Mouse (Mus musculus): ENCODE measurements around the gene Neu2. TPM values are rescaled to one million over a fixed set of nuclear protein-coding genes. Genes with fewer than 3 reads are reported as not detected.
"Not testable (repeated sequence)": the region's sequence is repeated elsewhere in the genome, so short reads cannot be mapped to it uniquely, and the experiment has no call there.

Neu2 gene
- 0.24 TPM in 1 of 2 replicates, not detected in the other for polyA plus RNA-seq (2015; fragmentation: Nextera tagmentation; extraction: Ambion mirVana)

DNA sequence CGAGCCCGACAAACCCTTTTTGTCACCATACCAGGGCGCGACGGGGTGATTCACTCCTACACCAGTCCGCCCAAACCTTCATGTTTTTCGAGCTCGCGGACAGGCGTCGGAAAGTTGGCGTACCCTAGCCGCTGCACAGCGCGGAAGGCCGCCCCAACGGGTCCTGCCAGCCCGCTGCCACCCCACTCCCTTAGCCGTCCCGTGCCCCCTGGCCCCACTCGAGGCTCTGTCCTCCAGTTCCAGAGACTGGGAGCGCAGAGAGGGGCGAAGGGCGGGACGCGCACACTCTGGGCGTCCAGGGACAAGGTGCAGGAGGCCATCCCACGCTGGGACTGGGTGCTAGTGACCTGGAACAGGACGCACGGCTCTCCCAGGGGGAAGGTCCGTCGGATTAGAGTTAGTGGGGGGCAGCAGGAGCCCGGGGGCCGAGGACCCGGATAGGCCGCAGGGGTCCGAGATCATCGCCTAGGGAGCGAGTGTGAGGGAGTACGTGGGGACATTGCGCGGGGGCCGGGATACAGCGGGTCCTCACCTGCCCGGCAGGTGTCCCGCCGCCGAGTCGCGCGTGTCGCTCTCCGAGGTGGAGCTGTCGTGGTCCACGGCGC lies at the start of gene Neu2:
TSS of gene Neu2 (plus strand) at position 329 of the 605 bp plus-strand sequence.
- H3K36me3 ChIP-seq = no peaks in the 10 kb centered on the region
- peaks cover 16% of the 10 kb centered on the region for H3K4me1 ChIP-seq (replicated peaks)
- peak within 1 kb of the TSS; percentile 74 for H3K4me3 ChIP-seq
- H3K27ac ChIP-seq (replicated peaks) = no peak within 1 kb of the TSS
- no peaks in the 10 kb centered on the region for H3K9me3 ChIP-seq
- ATAC-seq (ENCODE audit: low read depth) = peak; percentile 59
- peaks cover 44% of the 10 kb centered on the region for H3K27me3 ChIP-seq
- peak within 1 kb of the TSS; percentile 85 for H3K9ac ChIP-seq
- H3K4me2 ChIP-seq = peak within 1 kb of the TSS; percentile 98
- under 1% methylated on average over 55 of the region's 56 CpGs for WGBS

DNA sequence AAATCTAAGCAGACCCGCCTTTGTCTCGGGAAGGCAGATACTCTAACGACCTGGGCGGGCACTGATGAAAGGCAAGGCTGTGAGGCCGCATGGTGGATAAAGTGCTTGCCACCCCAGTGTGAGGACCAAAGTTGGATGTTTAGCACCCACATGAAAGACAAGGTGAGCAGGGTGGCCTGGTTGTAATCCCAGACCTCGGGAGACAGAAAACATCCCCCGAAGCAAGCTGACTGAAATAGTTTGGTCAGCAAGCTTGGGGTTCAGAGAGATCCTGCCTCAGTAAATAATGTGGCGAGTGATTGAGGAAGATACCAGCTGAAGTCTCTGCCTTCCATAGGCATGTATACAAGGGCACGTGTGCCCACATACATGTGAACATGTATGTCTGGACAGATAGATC lies 42.2 kb upstream of the Neu2 start:
- H3K4me2 ChIP-seq = peak overlapping the region; percentile 21; the same call in 1 of the 2 replicates
- no peak overlapping the region for H3K27ac ChIP-seq (replicated peaks)
- no peaks in the 10 kb centered on the region for H3K4me1 ChIP-seq (replicated peaks)
- H3K27me3 ChIP-seq = no peaks in the 10 kb centered on the region; the same call in 1 of the 2 replicates
- ATAC-seq (ENCODE audit: low read depth) = no peak
- no peaks in the 10 kb centered on the region for H3K36me3 ChIP-seq
- 66% methylated on average over 9 of the region's 9 CpGs for WGBS
- H3K9me3 ChIP-seq = no peaks in the 10 kb centered on the region
- no peak overlapping the region for H3K9ac ChIP-seq
- H3K4me3 ChIP-seq = no peak overlapping the region

DNA sequence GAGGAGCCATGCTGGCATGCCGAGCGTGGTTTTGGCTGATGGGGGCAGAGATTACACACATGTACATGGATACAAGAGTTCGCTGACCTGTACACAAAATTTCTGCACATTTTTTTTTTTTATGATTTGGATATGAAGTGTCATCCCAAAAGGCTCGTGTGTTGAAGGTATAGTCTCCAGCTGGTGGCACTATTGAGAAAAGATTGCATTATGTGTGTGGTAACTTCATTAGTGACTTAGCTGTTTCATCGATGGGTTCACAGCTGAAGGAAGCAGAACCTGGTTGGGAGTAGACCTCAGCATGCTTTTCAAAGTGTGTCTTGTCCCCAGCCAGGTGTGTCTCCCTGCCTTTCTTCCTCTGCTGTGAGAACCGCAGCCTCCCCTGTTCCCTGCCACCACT lies 41.4 kb upstream of the Neu2 start:
- no peaks in the 10 kb centered on the region for H3K36me3 ChIP-seq
- no peaks in the 10 kb centered on the region for H3K9me3 ChIP-seq
- H3K27me3 ChIP-seq = no peaks in the 10 kb centered on the region; the same call in 1 of the 2 replicates
- H3K4me3 ChIP-seq = no peak overlapping the region
- H3K9ac ChIP-seq = no peak overlapping the region
- 81% methylated on average over 6 of the region's 6 CpGs for WGBS
- no peak overlapping the region for H3K4me2 ChIP-seq
- no peak overlapping the region for H3K27ac ChIP-seq (replicated peaks)
- ATAC-seq (ENCODE audit: low read depth) = no peak
- H3K4me1 ChIP-seq (replicated peaks) = no peaks in the 10 kb centered on the region

DNA sequence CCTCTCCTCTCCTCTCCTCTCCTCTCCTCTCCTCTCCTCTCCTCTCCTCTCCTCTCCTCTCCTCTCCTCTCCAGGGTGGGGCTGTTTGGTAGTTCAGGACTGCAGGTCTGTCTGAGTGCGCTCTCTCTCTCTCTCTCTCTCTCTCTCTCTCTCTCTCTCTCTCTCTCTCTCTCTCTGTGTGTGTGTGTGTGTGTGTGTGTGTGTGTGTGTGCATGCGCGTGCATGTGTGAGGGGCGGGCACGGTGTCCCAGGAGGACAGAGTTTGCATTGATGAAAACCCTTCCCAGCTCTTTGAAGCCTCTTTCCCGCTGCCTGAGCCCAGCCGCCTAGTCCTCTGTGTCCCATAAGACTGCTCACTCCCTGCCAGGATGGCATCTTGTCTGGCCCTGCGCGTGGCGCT lies 39.7 kb upstream of the Neu2 start, which contains the start of gene Snorc:
TSS of gene Snorc (plus strand) at position 301 of the 400 bp plus-strand sequence.
- not testable (repeated sequence) for H3K27ac ChIP-seq (replicated peaks); H3K36me3 ChIP-seq; ATAC-seq (ENCODE audit: low read depth); H3K4me1 ChIP-seq (replicated peaks); H3K4me3 ChIP-seq; H3K9me3 ChIP-seq; H3K9ac ChIP-seq; H3K4me2 ChIP-seq
- H3K27me3 ChIP-seq = peaks cover 14% of the 10 kb centered on the region
- 33% methylated on average over 5 of the region's 10 CpGs for WGBS

DNA sequence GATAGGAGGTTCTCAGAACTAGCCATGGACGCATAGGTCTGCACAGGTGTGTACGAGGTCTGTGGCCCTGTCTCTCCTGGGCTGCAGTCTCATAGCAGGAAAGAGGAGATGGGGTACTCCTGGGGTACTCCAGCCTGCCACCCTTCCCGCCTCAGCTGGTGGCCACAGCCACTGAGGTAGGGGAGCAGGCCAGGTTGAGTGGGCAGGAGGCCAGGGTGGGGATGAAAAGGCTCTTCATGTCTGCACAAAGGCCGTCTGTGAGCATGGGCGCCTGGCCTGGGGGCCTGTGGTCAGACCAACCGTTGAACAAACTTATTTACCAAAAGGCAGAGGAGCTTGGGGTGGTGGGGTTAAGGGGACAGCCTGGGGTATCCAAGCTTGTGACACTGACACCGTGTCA lies 37.8 kb upstream of the Neu2 start:
- no peaks in the 10 kb centered on the region for H3K9me3 ChIP-seq
- no peak overlapping the region for H3K27ac ChIP-seq (replicated peaks)
- H3K4me3 ChIP-seq = no peak overlapping the region
- 80% methylated on average over 7 of the region's 7 CpGs for WGBS
- ATAC-seq (ENCODE audit: low read depth) = no peak
- no peak overlapping the region for H3K4me2 ChIP-seq
- H3K27me3 ChIP-seq = peaks cover 33% of the 10 kb centered on the region
- no peak overlapping the region for H3K9ac ChIP-seq
- H3K4me1 ChIP-seq (replicated peaks) = peaks cover 9% of the 10 kb centered on the region
- no peaks in the 10 kb centered on the region for H3K36me3 ChIP-seq

DNA sequence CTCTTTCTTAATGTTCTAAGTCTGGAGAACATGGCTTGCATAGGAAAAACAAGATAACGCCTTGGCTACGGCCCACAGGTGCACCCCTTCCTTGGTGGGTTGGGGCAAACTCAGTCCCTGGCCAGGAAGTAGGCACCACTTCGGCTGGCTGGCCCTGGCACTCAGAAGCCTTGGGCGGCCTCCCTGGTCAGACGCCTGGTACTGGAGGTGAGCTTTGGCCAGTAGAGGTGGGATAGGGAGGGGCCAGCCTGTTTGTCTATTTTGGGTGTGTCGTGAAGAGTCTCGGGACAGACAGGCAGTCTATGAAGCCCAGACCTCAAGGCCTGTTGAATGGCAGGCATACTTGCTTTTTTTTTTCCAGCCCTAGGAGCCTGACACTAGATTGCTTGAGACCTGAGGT lies 37.1 kb upstream of the Neu2 start:
- H3K36me3 ChIP-seq = no peaks in the 10 kb centered on the region
- WGBS = 89% methylated on average over 7 of the region's 7 CpGs
- peaks cover 9% of the 10 kb centered on the region for H3K4me1 ChIP-seq (replicated peaks)
- peaks cover 37% of the 10 kb centered on the region for H3K27me3 ChIP-seq
- no peaks in the 10 kb centered on the region for H3K9me3 ChIP-seq
- H3K4me3 ChIP-seq = no peak overlapping the region
- H3K27ac ChIP-seq (replicated peaks) = no peak overlapping the region
- no peak overlapping the region for H3K4me2 ChIP-seq
- no peak for ATAC-seq (ENCODE audit: low read depth)
- H3K9ac ChIP-seq = no peak overlapping the region

DNA sequence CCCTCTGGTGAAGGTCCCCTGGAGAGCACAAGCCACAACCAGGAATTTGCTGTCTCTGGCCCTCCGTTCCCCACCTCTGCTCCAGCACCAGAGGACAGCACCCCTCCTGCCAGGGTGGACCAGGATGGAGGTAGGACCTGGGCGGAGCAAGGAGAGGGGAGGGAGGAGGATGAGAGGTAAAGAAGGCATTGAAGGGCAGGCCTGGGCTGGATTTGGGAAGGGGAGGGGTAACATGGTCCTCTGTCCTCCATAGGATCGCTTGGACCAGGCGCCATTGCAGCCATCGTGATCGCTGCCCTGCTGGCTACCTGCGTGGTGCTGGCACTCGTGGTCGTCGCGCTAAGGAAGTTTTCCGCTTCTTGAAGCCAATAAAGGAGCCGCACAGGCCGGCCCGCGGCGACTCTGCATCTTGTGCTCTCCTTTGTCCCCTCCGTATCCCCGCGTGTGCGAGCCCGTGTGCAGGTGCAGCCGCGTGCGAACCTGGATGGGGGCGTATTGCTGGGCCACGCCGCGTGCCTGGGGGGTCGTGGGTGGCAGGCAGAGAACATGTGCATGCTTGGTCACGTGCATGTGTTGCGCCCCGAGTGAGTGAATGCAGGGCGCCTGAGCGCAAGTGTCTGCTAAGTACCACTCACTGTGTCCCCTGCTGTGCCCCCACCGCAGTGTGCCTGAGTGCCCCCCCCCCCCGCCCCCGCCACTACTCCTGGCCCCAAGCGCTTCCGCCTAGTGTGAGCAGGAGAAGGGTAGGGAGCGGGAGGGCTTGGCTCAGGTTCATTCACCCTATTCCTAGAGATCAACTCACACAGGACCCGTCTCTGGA lies 34.4 kb upstream of the Neu2 start:
- peak; percentile 66; the same call in 1 of the 2 replicates for ATAC-seq (ENCODE audit: low read depth)
- Histone ChIP-seq H3K9ac (peak overlapping the region; percentile 60), H3K9me3 (no peaks in the 10 kb centered on the region), H3K27me3 (peaks cover 37% of the 10 kb centered on the region), H3K4me1 (replicated peaks) (peaks cover 9% of the 10 kb centered on the region), H3K4me3 (peak overlapping the region; percentile 38), H3K4me2 (peak overlapping the region; percentile 73), H3K27ac (replicated peaks) (no peak overlapping the region), H3K36me3 (no peaks in the 10 kb centered on the region)
- 3% methylated on average over 41 of the region's 42 CpGs for whole genome bisulfite sequencing

DNA sequence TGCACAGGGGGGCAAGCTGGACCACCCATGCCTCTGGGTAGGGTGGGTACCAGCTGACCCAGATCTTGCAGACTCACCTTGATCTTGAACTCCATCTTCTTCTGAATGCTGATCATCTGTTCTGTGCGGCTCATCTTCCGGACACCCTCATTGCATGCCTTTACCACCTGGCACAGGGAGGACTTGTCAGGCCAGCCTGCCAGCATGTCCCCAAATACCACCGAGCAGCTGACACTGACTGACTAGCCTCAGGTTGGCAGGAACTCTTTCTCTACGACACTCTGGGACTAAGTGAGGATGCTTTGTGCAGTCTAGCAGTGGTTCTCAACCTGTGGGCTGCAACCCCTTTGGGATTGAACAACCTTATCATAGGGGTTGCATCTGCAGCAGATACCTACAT lies 27.1 kb upstream of the Neu2 start:
- Histone ChIP-seq H3K9me3 (no peaks in the 10 kb centered on the region), H3K4me2 (no peak overlapping the region), H3K4me1 (replicated peaks) (0 out of 2 replicates have a peak, but pooled peaks cover 5% of the 10 kb centered on the region), H3K9ac (no peak overlapping the region), H3K4me3 (no peak overlapping the region), H3K27me3 (no peaks in the 10 kb centered on the region), H3K36me3 (no peaks in the 10 kb centered on the region), H3K27ac (replicated peaks) (no peak overlapping the region)
- ATAC-seq (ENCODE audit: low read depth) = no peak
- WGBS = 83% methylated on average over 4 of the region's 4 CpGs

DNA sequence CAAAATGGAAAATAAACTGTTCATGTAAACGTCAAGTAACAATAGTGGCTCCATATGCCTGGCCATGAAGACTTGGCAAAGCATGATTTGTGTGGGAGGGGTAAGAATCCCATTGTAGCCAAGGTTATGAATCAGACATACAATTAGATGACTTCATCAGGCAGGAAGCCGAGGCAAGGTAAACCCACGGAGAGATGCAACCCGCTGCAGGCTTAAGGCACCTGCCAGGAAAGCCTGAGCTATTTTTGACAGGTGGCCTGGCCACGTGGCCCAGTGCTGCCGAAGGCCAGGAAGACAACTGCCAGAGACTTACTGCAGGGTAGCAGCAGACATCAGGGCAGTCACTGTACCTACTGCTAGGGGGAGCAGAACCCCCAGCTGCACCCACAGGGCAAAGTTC lies 23.3 kb upstream of the Neu2 start:
- Histone ChIP-seq H3K9ac (no peak overlapping the region), H3K27ac (replicated peaks) (no peak overlapping the region), H3K27me3 (no peaks in the 10 kb centered on the region), H3K4me2 (no peak overlapping the region), H3K4me1 (replicated peaks) (0 out of 2 replicates have a peak, but pooled peaks cover 5% of the 10 kb centered on the region), H3K9me3 (no peaks in the 10 kb centered on the region), H3K36me3 (no peaks in the 10 kb centered on the region), H3K4me3 (no peak overlapping the region)
- 83% methylated on average over 6 of the region's 6 CpGs for WGBS
- ATAC-seq (ENCODE audit: low read depth) = no peak

DNA sequence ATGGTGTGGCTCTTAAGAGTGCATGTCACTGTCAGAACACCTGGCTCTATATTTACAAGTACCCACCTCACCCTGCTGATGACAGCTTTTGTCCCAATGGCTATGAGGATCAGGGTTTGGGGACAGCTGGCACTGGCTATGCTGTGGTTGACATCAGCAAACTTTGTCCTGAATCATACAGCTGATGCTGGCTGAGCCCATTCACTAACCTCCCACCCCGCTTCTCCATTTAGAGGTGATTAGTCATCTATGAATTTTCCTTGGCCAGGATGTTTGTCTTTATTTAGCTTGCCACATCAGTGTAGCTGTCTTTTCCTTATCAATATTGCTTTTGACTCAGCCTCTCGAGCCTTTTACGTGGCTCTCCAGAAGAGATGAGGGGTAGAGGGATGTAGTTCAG lies 17.4 kb upstream of the Neu2 start:
- no peak for ATAC-seq (ENCODE audit: low read depth)
- Histone ChIP-seq H3K27me3 (no peaks in the 10 kb centered on the region), H3K4me2 (no peak overlapping the region), H3K4me1 (replicated peaks) (no peaks in the 10 kb centered on the region), H3K9ac (no peak overlapping the region), H3K9me3 (no peaks in the 10 kb centered on the region), H3K27ac (replicated peaks) (no peak overlapping the region), H3K36me3 (no peaks in the 10 kb centered on the region), H3K4me3 (no peak overlapping the region)
- WGBS = 86% methylated on average over 3 of the region's 3 CpGs

DNA sequence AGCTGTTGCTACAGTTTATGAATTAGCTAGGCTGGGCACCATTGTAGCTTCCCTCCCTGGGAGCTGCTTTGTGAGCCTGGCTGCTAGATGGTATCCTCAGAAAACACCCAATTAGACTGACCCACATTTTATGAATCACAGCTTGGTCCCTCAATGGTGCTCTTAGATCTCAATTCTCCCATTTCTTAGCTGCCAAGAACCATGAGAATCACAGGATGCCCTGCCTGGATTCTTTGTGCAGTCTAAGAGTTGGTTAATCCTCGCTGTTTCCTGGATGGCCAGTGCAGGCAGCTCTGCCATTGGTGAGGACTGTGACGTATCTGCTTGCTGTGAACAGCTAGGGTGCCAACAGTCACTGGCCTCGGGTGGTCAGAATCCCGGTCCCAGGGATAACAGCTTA lies 16.1 kb upstream of the Neu2 start:
- no peak overlapping the region for H3K9ac ChIP-seq
- no peak overlapping the region for H3K27ac ChIP-seq (replicated peaks)
- no peaks in the 10 kb centered on the region for H3K27me3 ChIP-seq
- H3K9me3 ChIP-seq = no peaks in the 10 kb centered on the region
- H3K4me2 ChIP-seq = no peak overlapping the region
- ATAC-seq (ENCODE audit: low read depth) = no peak
- H3K4me1 ChIP-seq (replicated peaks) = no peaks in the 10 kb centered on the region
- no peak overlapping the region for H3K4me3 ChIP-seq
- no peaks in the 10 kb centered on the region for H3K36me3 ChIP-seq
- WGBS = 81% methylated on average over 4 of the region's 4 CpGs

DNA sequence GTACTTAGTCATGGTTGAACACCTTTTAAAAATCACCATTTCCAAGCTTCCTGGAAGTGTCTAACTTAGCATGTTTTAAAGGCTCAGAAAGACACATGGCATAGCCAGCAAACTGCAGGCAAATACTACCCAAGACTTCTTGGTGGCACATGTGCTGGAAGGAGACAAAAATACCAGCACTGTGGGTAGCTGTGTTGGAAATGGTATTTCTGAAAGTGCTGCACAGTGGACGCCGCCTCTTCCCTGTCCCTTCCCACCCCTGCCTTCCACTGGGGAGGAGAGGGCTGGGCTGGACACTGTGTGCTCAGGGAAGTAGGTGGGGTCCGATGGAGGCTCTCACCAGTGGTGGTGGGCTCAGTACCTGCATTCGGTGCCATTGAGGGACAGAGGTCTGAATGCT lies 4.2 kb upstream of the Neu2 start:
- Histone ChIP-seq H3K27me3 (peaks cover 24% of the 10 kb centered on the region), H3K4me1 (replicated peaks) (peaks cover 14% of the 10 kb centered on the region), H3K9me3 (no peaks in the 10 kb centered on the region), H3K36me3 (no peaks in the 10 kb centered on the region), H3K9ac (no peak overlapping the region), H3K4me3 (no peak overlapping the region), H3K27ac (replicated peaks) (no peak overlapping the region), H3K4me2 (no peak overlapping the region)
- WGBS = 91% methylated on average over 4 of the region's 4 CpGs
- no peak for ATAC-seq (ENCODE audit: low read depth)

All from neural tube, embryonic 13.5 days (tissue).